Mouse (Mus musculus) forebrain, embryonic 14.5 days (tissue): ENCODE data around the gene B3gnt2. TPM values are rescaled to one million over a fixed set of nuclear protein-coding genes. Genes with fewer than 3 reads are reported as not detected.

Source experiments
- ATAC-seq: fragments of 200-750 bp; cut with Nextera tagmentation; 2 replicates; pipeline ENCODE4 v1.8.0; 2017; ENCODE audit warnings: mild to moderate bottlenecking, moderate library complexity
- DNase-seq: peaks from one replicate; pipeline ENCODE4 v3.0.0-alpha.2; 2015; ENCODE audit warnings: low spot score
- H3K27ac ChIP-seq: fragments of 300-500 bp; sonication (generic); 2 replicates; pipeline ENCODE4 v1.5.1; 2014; ENCODE audit warnings: low read depth, mild to moderate bottlenecking, control low read depth, low read length, moderate library complexity
- H3K27me3 ChIP-seq: fragments of 300-500 bp; sonication (generic); replicated peaks from 2 replicates; pipeline ENCODE4 v1.6.1; 2014; ENCODE audit warnings: low read length, control low read depth, mixed read lengths; ENCODE audit not compliant: control insufficient read depth, insufficient read depth
- H3K36me3 ChIP-seq: fragments of 300-500 bp; sonication (generic); 2 replicates; pipeline ENCODE4 v1.6.1; 2014; ENCODE audit warnings: low read length, control low read depth; ENCODE audit not compliant: control insufficient read depth, insufficient read depth
- H3K4me1 ChIP-seq: fragments of 300-500 bp; sonication (generic); 2 replicates; pipeline ENCODE4 v1.6.1; 2014; ENCODE audit warnings: antibody characterized with exemption, low read length, control low read depth; ENCODE audit not compliant: control insufficient read depth, insufficient read depth
- H3K4me2 ChIP-seq: fragments of 300-500 bp; sonication (generic); 2 replicates; pipeline ENCODE4 v1.6.1; 2014; ENCODE audit warnings: mild to moderate bottlenecking, control low read depth, low read length
- H3K4me3 ChIP-seq: fragments of 300-500 bp; sonication (generic); 2 replicates; pipeline ENCODE4 v1.5.1; 2014; ENCODE audit warnings: low read depth, low read length, control low read depth
- H3K9ac ChIP-seq: fragments of 300-500 bp; sonication (generic); 2 replicates; pipeline ENCODE4 v1.6.1; 2014; ENCODE audit warnings: mild to moderate bottlenecking, low read length, control low read depth, moderate library complexity
- H3K9me3 ChIP-seq: fragments of 300-500 bp; sonication (generic); replicated peaks from 2 replicates; pipeline ENCODE4 v1.6.1; 2016; ENCODE audit warnings: low read length, control low read depth, mixed read lengths; ENCODE audit not compliant: control insufficient read depth
- WGBS: fragments of 180-500 bp; shearing (Covaris S2); extraction: QIAGEN DNeasy Blood & Tissue Kit; methylation state at CpG from one replicate; pipeline ENCODE4 v1.1.7; 2014; 5-methylcytosine and 5-hydroxymethylcytosine counted together
- polyA plus RNA-seq: library from polyadenylated mRNA; unstranded; fragments of >200 nt; fragmentation: Nextera tagmentation; extraction: Ambion mirVana; gene quantifications from 2 replicates; pipeline ENCODE4 v1.2.1, GENCODE M21; 2014

Gene B3gnt2
- polyA plus RNA-seq, 1 experiment from 2014 or later: 2.3 TPM

GRCm38 (mm10) chr11:22733936-22734335, 126.8 kb downstream of the B3gnt2 start:
- Histone ChIP-seq H3K4me1 (no peaks in the 10 kb centered on the region), H3K4me3 (no peak overlapping the region), H3K9me3 (no peaks in the 10 kb centered on the region), H3K27me3 (no peaks in the 10 kb centered on the region), H3K4me2 (no peak overlapping the region), H3K27ac (no peak overlapping the region), H3K36me3 (no peaks in the 10 kb centered on the region), H3K9ac (no peak overlapping the region)
- ATAC-seq (no peak), DNase-seq (no peak)
- 92% methylated on average over 6 of the region's 6 CpGs for WGBS

- H3K9me3 ChIP-seq: no peaks in the 10 kb centered on the region
- H3K4me3 ChIP-seq: no peak overlapping the region
- H3K27ac ChIP-seq: no peak overlapping the region
- 83% methylated on average over 4 of the region's 4 CpGs for WGBS
- no peak overlapping the region for H3K9ac ChIP-seq
- ATAC-seq (no peak), DNase-seq (no peak)
- H3K27me3 ChIP-seq: no peaks in the 10 kb centered on the region
- H3K4me2 ChIP-seq: no peak overlapping the region
- no peaks in the 10 kb centered on the region for H3K4me1 ChIP-seq
- no peaks in the 10 kb centered on the region for H3K36me3 ChIP-seq
Observed at GRCm38 (mm10) chr11:22732907-22733306, 127.9 kb downstream of the B3gnt2 start.

DNA sequence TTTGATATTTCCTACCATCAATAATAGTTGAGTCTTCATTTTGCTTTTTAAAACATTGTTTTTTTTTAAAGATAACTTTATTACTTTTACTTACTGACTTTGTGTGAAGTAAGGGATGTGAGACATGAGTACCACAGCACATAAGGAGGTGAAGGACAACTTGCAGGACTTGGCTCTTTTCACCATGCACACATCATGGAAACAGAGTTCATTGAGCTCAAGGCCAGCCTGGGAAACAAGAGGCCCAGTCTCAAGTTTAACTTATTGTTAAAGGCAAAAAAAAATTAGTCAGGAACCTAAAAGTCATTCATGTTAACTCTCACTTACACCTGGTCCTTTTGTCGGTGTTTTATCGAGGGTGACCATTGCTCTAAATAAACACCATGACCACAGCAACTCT, 137.7 kb downstream of the B3gnt2 start:
- DNase-seq: no peak
- Histone ChIP-seq H3K4me3 (no peak overlapping the region), H3K4me1 (no peaks in the 10 kb centered on the region), H3K27ac (no peak overlapping the region), H3K9ac (no peak overlapping the region), H3K9me3 (no peaks in the 10 kb centered on the region), H3K36me3 (no peaks in the 10 kb centered on the region), H3K4me2 (no peak overlapping the region), H3K27me3 (no peaks in the 10 kb centered on the region)
- no peak for ATAC-seq
- WGBS: 96% methylated on average over 2 of the region's 2 CpGs

DNA sequence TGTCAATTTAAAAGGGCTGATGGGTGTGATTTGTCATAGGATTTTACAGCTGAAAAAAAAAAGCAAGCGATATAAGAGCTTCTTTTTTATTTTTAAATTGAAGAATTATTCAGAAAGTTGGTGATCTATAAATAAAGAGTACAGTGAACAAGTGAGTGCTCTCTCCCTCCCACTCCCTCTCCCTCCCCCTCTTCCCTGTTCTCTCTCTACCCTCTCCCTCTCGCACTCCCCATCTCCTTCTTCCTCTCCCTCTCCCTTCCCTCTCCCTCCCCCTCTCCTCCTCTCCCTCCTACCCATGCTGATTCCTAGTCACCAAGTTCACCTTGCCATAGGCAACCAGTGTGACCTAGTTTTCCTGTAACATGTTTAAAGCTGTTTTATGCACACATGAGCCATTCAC, 140.7 kb downstream of the B3gnt2 start:
- Histone ChIP-seq H3K27me3 (no peaks in the 10 kb centered on the region), H3K4me2 (no peak overlapping the region), H3K36me3 (no peaks in the 10 kb centered on the region), H3K4me3 (no peak overlapping the region), H3K27ac (no peak overlapping the region), H3K9ac (no peak overlapping the region), H3K9me3 (no peaks in the 10 kb centered on the region), H3K4me1 (no peaks in the 10 kb centered on the region)
- WGBS: 67% methylated on average over 2 of the region's 2 CpGs
- no peak for ATAC-seq
- no peak for DNase-seq

- Histone ChIP-seq H3K9ac (no peak overlapping the region), H3K9me3 (no peaks in the 10 kb centered on the region)
- WGBS: 84% methylated on average over 4 of the region's 4 CpGs
Observed at GRCm38 (mm10) chr11:22719570-22719969, 141.2 kb downstream of the B3gnt2 start.

DNA sequence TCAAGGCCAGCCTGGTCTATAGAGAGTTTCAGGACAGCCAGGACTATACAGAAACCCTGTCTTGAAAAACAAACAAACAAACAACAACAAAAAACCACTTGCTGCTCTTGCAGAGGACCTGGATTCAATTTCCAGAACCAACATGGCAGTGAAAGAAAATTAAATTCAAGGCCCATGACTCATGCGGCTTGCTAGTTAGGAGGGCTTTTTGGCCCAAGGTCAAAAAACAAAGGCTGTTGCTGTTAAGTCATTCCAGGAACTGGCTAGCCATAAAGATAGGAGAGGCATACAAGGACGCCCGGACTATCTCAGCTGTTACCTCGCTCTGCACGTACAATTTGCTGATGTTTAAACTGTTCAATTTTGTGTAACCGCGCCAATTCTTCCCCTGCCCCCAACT, 142.7 kb downstream of the B3gnt2 start:
- Histone ChIP-seq H3K36me3 (no peaks in the 10 kb centered on the region), H3K4me3 (no peak overlapping the region), H3K4me1 (no peaks in the 10 kb centered on the region), H3K27ac (no peak overlapping the region), H3K27me3 (no peaks in the 10 kb centered on the region), H3K4me2 (no peak overlapping the region), H3K9ac (no peak overlapping the region), H3K9me3 (no peaks in the 10 kb centered on the region)
- WGBS: 95% methylated on average over 7 of the region's 7 CpGs
- DNase-seq (no peak), ATAC-seq (no peak)

More at GRCm38 (mm10) chr11:22719570-22719969, 141.2 kb downstream of the B3gnt2 start:
- ATAC-seq (no peak), DNase-seq (no peak)
- no peak overlapping the region for H3K4me2 ChIP-seq
- no peaks in the 10 kb centered on the region for H3K36me3 ChIP-seq
- H3K27me3 ChIP-seq: no peaks in the 10 kb centered on the region
- no peak overlapping the region for H3K27ac ChIP-seq
- H3K4me1 ChIP-seq: no peaks in the 10 kb centered on the region
- no peak overlapping the region for H3K4me3 ChIP-seq

DNA sequence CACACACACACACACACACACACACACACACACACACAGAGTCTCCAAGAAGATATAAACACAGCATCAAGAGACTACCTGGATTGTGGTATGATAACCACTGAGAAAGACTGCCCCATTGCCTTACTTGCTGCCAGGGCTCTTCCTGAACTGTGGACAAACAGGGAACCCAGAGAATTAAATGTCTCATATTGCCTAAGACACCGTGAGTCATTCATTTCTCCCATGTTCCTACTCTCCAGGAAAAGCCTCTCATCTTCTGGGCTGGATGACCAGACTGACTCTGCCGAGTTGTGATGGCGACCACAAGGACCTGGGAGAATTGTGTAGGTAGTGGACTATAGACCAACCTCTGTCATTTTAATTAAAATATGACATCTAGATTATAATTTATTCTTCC, 149.4 kb downstream of the B3gnt2 start:
- H3K4me3 ChIP-seq: no peak overlapping the region
- H3K4me2 ChIP-seq: no peak overlapping the region
- H3K27me3 ChIP-seq: no peaks in the 10 kb centered on the region
- H3K27ac ChIP-seq: no peak overlapping the region
- 85% methylated on average over 3 of the region's 3 CpGs for WGBS
- H3K36me3 ChIP-seq: no peaks in the 10 kb centered on the region
- DNase-seq: no peak
- H3K4me1 ChIP-seq: no peaks in the 10 kb centered on the region
- no peak for ATAC-seq
- no peaks in the 10 kb centered on the region for H3K9me3 ChIP-seq
- no peak overlapping the region for H3K9ac ChIP-seq

GRCm38 (mm10) chr11:22710596-22710995, 150.2 kb downstream of the B3gnt2 start:
- H3K27ac ChIP-seq: no peak overlapping the region
- H3K36me3 ChIP-seq: no peaks in the 10 kb centered on the region
- DNase-seq (peak; percentile 65), ATAC-seq (peak; percentile 83; the same call in 1 of the 2 replicates)
- H3K4me2 ChIP-seq: no peak overlapping the region
- H3K9me3 ChIP-seq: no peaks in the 10 kb centered on the region
- WGBS: 90% methylated on average over 2 of the region's 2 CpGs
- H3K4me1 ChIP-seq: no peaks in the 10 kb centered on the region
- no peaks in the 10 kb centered on the region for H3K27me3 ChIP-seq
- no peak overlapping the region for H3K4me3 ChIP-seq
- no peak overlapping the region for H3K9ac ChIP-seq
